Mouse (Mus musculus): ENCODE data around the gene Phka1. TPM values are rescaled to one million over a fixed set of nuclear protein-coding genes. Genes with fewer than 3 reads are reported as not detected.

Phka1 gene
- total and polyA plus RNA-seq, 3 experiments: 11.5 to 39.2 (median 36.1) TPM

GRCm38 (mm10) chrX:102556906-102557305, 87.1 kb downstream of the Phka1 start:
- no peaks in the 10 kb centered on the region for H3K36me3 ChIP-seq (ENCODE audit: control insufficient read depth, insufficient read depth, low read length)
- 87% methylated on average over 7 of the region's 7 CpGs for WGBS
- H3K27me3 ChIP-seq (ENCODE audit: control insufficient read depth, insufficient read depth, low read length): no peaks in the 10 kb centered on the region
- no peak for DNase-seq
- no peak overlapping the region for H3K4me3 ChIP-seq
- no peaks in the 10 kb centered on the region for H3K79me2 ChIP-seq (replicated peaks; ENCODE audit: control insufficient read depth, insufficient read depth, low read length)
- no peak overlapping the region for H3K9ac ChIP-seq (ENCODE audit: low read depth, low read length)
- TF ChIP-seq EP300 (IDR thresholded peaks at IDR 0.05; ENCODE audit: insufficient read depth, low read depth, low read length) (no peak), POLR2A (IDR thresholded peaks at IDR 0.05; ENCODE audit: insufficient read depth, low read depth, low read length) (no peak), CTCF (IDR thresholded peaks at IDR 0.05) (no peak)
- H3K4me1 ChIP-seq (ENCODE audit: control insufficient read depth, insufficient read depth, low read length): no peaks in the 10 kb centered on the region
- H3K27ac ChIP-seq: no peak overlapping the region
- intact Hi-C loops (cut with DNase I): no loop called here

- intact Hi-C loops (cut with DNase I): no loop called here
- H3K4me1 ChIP-seq (ENCODE audit: control insufficient read depth, insufficient read depth, low read length): no peaks in the 10 kb centered on the region
- no peak overlapping the region for H3K27ac ChIP-seq
- no peak for DNase-seq
- H3K9ac ChIP-seq (ENCODE audit: low read depth, low read length): no peak overlapping the region
- H3K4me3 ChIP-seq: no peak overlapping the region
- TF ChIP-seq EP300 (IDR thresholded peaks at IDR 0.05; ENCODE audit: insufficient read depth, low read depth, low read length) (no peak), POLR2A (IDR thresholded peaks at IDR 0.05; ENCODE audit: insufficient read depth, low read depth, low read length) (no peak), CTCF (IDR thresholded peaks at IDR 0.05) (no peak)
- no peaks in the 10 kb centered on the region for H3K79me2 ChIP-seq (replicated peaks; ENCODE audit: control insufficient read depth, insufficient read depth, low read length)
- H3K27me3 ChIP-seq (ENCODE audit: control insufficient read depth, insufficient read depth, low read length): no peaks in the 10 kb centered on the region
- no peaks in the 10 kb centered on the region for H3K36me3 ChIP-seq (ENCODE audit: control insufficient read depth, insufficient read depth, low read length)
- WGBS: 60% methylated on average over 4 of the region's 4 CpGs
Measured at GRCm38 (mm10) chrX:102509205-102509604, 134.8 kb downstream of the Phka1 start.

- DNase-seq: peak; percentile 58 to 69
- no peaks in the 10 kb centered on the region for H3K27me3 ChIP-seq (ENCODE audit: control insufficient read depth, insufficient read depth, low read length)
- peak within 1 kb of the TSS; percentile 78 for H3K27ac ChIP-seq
- intact Hi-C loops (cut with DNase I): no loop called here
- WGBS: 11% methylated on average over 27 of the region's 27 CpGs
- H3K4me1 ChIP-seq (ENCODE audit: control insufficient read depth, insufficient read depth, low read length): no peaks in the 10 kb centered on the region
- TF ChIP-seq CTCF (IDR thresholded peaks at IDR 0.05) (no peak), EP300 (IDR thresholded peaks at IDR 0.05; ENCODE audit: insufficient read depth, low read depth, low read length) (no peak), POLR2A (IDR thresholded peaks at IDR 0.05; ENCODE audit: insufficient read depth, low read depth, low read length) (no peak)
- H3K36me3 ChIP-seq (ENCODE audit: control insufficient read depth, insufficient read depth, low read length): no peaks in the 10 kb centered on the region
- peak within 1 kb of the TSS; percentile 60 for H3K9ac ChIP-seq (ENCODE audit: low read depth, low read length)
- peak within 1 kb of the TSS; percentile 54 for H3K4me3 ChIP-seq
- no peaks in the 10 kb centered on the region for H3K79me2 ChIP-seq (replicated peaks; ENCODE audit: control insufficient read depth, insufficient read depth, low read length)
Measured at GRCm38 (mm10) chrX:102504644-102505481, 139.2 kb downstream of the Phka1 start, which contains the start of gene Hdac8. Gene Hdac8, minus strand, starts transcription at chrX:102505359.

DNA sequence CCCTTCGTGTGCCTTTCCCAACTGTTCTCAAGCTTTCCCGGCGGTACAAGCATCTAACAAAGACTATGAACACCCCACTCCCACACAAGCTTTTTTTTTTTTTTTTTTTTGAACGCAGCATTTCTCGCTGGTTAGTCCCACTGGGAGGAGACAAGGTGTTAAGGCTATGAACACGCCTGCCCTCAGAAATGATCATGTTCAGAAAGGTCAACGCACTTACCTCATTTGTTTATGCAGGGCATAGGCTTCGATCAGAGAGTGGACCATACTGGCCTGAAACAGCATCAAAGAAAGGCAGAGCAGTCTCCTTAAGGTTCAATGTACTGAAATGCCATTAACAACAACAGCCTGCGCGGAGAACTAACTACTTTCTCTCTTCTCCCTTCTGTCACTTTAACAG, 139.9 kb downstream of the Phka1 start:
- Histone ChIP-seq H3K36me3 (ENCODE audit: control insufficient read depth, insufficient read depth, low read length) (no peaks in the 10 kb centered on the region), H3K27ac (no peak overlapping the region), H3K79me2 (replicated peaks; ENCODE audit: control insufficient read depth, insufficient read depth, low read length) (no peaks in the 10 kb centered on the region), H3K9ac (ENCODE audit: low read depth, low read length) (peak overlapping the region; percentile 60; the same call in 1 of the 2 replicates), H3K27me3 (ENCODE audit: control insufficient read depth, insufficient read depth, low read length) (no peaks in the 10 kb centered on the region), H3K4me3 (peak overlapping the region; percentile 54), H3K4me1 (ENCODE audit: control insufficient read depth, insufficient read depth, low read length) (no peaks in the 10 kb centered on the region)
- intact Hi-C loops (cut with DNase I): no loop called here
- WGBS: 22% methylated on average over 10 of the region's 10 CpGs
- no peak for DNase-seq
- TF ChIP-seq EP300 (IDR thresholded peaks at IDR 0.05; ENCODE audit: insufficient read depth, low read depth, low read length): no peak
- TF ChIP-seq CTCF (IDR thresholded peaks at IDR 0.05): no peak
- no peak for TF ChIP-seq POLR2A (IDR thresholded peaks at IDR 0.05; ENCODE audit: insufficient read depth, low read depth, low read length)

DNA sequence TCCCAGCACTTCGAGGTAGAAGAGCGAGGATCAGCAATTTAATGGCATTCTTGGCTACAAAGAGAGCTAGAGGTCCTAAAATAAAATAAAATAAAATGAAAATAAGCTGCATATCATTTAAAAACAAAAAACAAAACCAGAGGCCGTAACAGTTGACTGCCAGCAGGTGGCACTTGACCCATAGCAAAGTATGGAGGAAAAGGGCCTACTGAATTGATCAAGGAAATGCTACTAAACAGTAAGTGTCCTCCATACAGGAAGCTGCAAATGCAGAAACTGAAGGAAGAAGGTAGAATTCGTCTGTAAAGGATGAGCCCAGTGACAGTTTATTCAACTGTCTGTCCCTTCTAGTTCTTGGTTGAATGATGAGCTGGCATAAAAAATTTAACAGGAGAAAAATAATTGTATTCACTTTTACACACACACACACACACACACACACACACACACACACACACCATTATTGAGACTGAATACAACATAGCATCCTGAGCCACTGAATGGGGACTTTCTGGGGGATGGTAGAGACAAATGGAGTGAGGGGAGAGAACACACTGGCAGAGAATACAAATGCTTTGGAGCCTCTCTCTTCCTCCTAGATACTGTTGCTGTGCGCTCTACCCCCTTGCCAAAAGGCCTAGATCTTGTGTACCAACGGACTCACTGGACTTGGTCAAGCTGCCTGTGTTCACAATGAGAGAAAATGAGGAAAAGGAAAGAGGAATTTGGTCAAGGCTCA, 149.9 kb downstream of the Phka1 start:
- Histone ChIP-seq H3K4me3 (no peak overlapping the region), H3K9ac (ENCODE audit: low read depth, low read length) (no peak overlapping the region), H3K27me3 (ENCODE audit: control insufficient read depth, insufficient read depth, low read length) (no peaks in the 10 kb centered on the region), H3K36me3 (ENCODE audit: control insufficient read depth, insufficient read depth, low read length) (no peaks in the 10 kb centered on the region), H3K4me1 (ENCODE audit: control insufficient read depth, insufficient read depth, low read length) (no peaks in the 10 kb centered on the region), H3K79me2 (replicated peaks; ENCODE audit: control insufficient read depth, insufficient read depth, low read length) (no peaks in the 10 kb centered on the region), H3K27ac (no peak overlapping the region)
- TF ChIP-seq CTCF (IDR thresholded peaks at IDR 0.05): peak; percentile 59
- no peak for TF ChIP-seq EP300 (IDR thresholded peaks at IDR 0.05; ENCODE audit: insufficient read depth, low read depth, low read length)
- no peak for DNase-seq
- 64% methylated on average over 6 of the region's 6 CpGs for WGBS
- intact Hi-C loops (cut with DNase I): no loop called here

DNA sequence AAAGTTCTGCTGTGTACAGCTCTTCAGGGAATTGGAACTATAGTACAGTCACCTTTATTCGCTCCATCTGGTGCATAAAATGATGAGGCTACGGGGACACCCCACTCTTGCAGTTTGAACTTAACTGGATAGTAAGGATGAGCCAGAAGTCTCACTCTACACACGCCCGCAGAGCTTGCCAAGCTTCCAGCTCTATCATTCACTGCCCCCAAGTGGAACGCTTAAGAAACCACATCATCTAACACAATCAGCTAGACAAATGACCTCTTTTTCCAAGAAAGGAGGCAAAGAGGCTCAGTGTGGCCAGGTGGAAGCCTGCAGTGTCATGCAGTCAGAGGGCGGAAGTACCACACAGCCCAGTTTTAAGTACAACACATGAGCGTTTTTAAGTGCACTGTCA, 158.5 kb downstream of the Phka1 start:
- H3K27ac ChIP-seq: no peak overlapping the region
- no peak for DNase-seq
- no peaks in the 10 kb centered on the region for H3K79me2 ChIP-seq (replicated peaks; ENCODE audit: control insufficient read depth, insufficient read depth, low read length)
- no peaks in the 10 kb centered on the region for H3K4me1 ChIP-seq (ENCODE audit: control insufficient read depth, insufficient read depth, low read length)
- no peak overlapping the region for H3K4me3 ChIP-seq
- no peak for TF ChIP-seq POLR2A (IDR thresholded peaks at IDR 0.05; ENCODE audit: insufficient read depth, low read depth, low read length)
- TF ChIP-seq EP300 (IDR thresholded peaks at IDR 0.05; ENCODE audit: insufficient read depth, low read depth, low read length): no peak
- 75% methylated on average over 7 of the region's 7 CpGs for WGBS
- no peaks in the 10 kb centered on the region for H3K27me3 ChIP-seq (ENCODE audit: control insufficient read depth, insufficient read depth, low read length)
- intact Hi-C loops (cut with DNase I): no loop called here
- no peak overlapping the region for H3K9ac ChIP-seq (ENCODE audit: low read depth, low read length)
- H3K36me3 ChIP-seq (ENCODE audit: control insufficient read depth, insufficient read depth, low read length): no peaks in the 10 kb centered on the region

Measured in heart, adult 2 months (tissue).